Mouse (Mus musculus): Measurements from ENCODE around the gene Myh3.
A peak's percentile ranks its signal among the peaks of the same experiment; 100 is the strongest.

Gene Myh3

GRCm38 (mm10) chr11:67078000-67078399 lies at the start of gene Myh3:
Myh3 (plus strand) TSS chr11:67078300.
- no peak for DNase-seq (ENCODE audit: low read depth)

- no peak for DNase-seq (ENCODE audit: low read depth)
Measured at GRCm38 (mm10) chr11:67030904-67031602, 47.0 kb upstream of the Myh3 start.

- DNase-seq (ENCODE audit: low read depth) = no peak
Measured at GRCm38 (mm10) chr11:67031603-67031915, 46.5 kb upstream of the Myh3 start.

- no peak for DNase-seq (ENCODE audit: low read depth)
Measured at GRCm38 (mm10) chr11:67034775-67035485, 43.2 kb upstream of the Myh3 start.

GRCm38 (mm10) chr11:67036229-67036628 lies 41.9 kb upstream of the Myh3 start:
- DNase-seq (ENCODE audit: low read depth) = no peak

- no peak for DNase-seq (ENCODE audit: low read depth)
Measured at GRCm38 (mm10) chr11:67036892-67037291, 41.2 kb upstream of the Myh3 start.

- peak; percentile 17 for DNase-seq (ENCODE audit: low read depth)
Measured at GRCm38 (mm10) chr11:67039799-67040198, 38.3 kb upstream of the Myh3 start.

GRCm38 (mm10) chr11:67040483-67040882 lies 37.6 kb upstream of the Myh3 start:
- DNase-seq (ENCODE audit: low read depth) = no peak

DNA sequence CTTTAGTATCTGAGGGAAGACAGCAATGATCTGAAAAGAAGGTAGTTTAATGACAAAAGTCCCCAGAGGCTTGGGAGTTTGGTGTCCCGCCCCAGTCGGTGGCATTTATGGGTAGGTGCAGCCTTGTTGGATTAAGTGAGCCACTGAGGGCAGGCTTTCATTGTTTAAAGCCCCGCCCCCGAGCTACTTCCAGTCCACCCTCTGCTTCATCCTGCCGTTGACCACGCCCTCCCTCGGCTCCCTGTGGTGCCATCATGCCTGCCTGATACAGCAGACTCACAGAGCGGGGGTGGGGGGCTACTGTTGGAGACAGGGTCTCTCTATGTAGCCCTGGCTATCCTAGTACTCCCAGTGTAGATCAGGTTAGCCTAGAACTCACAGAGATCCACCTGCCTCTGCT lies 35.1 kb upstream of the Myh3 start:
- no peak for DNase-seq (ENCODE audit: low read depth)

GRCm38 (mm10) chr11:67044959-67045358 lies 33.1 kb upstream of the Myh3 start:
- no peak for DNase-seq (ENCODE audit: low read depth)

GRCm38 (mm10) chr11:67047199-67047598 lies 30.9 kb upstream of the Myh3 start:
- DNase-seq (ENCODE audit: low read depth) = no peak

DNA sequence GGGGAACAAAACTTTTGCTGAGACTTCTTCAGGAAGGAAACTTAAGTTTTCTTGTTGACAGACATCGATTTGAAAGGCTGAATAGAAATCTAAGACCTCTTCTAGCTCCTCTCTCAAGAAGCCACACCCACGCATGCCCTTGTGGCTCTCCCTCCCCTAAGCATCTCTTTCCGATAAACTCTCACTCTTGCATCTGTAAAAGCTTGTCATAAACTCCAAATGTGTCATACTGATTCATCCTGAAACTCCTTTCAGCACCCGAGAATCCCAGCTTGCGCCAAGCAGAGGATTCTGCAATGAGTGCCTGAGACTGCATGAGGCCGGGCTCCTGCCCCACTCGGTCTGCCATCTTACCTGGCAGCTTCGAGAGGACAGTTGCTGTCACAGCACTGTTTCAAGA lies 29.6 kb upstream of the Myh3 start:
- DNase-seq (ENCODE audit: low read depth) = peak; percentile 29

- DNase-seq (ENCODE audit: low read depth) = peak; percentile 20
Measured at GRCm38 (mm10) chr11:67049256-67049655, 28.8 kb upstream of the Myh3 start.

DNA sequence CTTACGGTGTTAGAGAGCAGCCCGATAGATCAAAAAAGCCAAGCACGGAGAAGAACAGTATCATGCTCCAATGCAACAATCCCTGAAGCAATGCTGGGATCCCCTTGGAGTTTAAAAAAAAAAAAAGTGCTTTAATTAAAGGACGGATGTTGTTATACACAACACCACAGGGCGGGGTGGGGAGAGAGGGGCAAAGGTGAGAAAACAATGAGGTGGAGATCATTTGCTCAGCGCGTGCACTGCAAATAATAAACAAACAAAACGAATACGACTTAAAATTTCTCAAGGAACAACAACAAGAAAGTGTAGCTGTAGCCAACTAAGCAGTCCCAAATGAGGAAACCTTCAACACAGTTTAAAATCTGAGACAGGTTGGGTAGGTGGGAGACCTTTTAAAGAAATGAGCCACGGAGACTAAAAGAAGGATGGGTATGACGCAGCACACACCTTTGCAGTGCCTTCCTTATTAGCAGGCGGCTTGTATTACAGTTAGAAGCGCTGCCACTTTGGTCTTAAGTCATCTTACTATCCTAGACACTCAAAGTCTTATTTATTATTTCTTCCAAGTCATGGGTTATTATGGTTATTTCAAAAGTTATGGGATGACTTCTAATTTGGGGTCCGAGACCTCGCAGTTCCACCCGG lies 26.3 kb upstream of the Myh3 start:
- DNase-seq (ENCODE audit: low read depth) = peak; percentile 29

DNA sequence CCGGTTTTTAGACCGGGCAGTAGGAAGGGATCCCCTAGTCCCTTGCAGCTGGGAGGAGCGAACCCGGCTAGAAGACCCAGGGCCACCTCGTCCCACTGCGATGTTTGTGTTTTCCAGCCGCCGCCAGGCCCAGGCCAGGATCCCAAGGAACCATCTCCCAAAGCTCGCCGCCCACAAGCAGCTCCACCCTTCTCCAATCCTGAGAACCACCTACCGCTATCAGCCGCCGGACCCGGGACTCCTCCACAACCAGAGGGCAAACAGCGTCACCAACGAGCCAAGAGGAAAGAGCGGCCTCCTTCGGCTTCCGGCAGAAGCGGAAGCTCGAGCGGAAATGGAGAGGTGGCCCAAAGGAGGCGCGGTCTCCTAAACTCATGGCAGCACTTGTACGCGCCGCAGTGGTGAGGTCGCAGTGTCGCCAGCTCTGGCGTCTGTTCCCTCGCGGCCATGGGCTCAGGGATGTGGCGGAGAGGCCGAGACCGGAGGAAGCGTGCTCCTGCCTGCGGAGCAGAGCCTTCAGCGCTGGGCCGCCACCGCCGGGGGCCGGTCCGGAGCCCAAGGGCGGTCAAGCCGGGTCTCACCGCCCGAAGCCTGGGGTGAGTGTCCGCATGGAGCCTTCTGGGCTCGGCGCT lies 25.7 kb upstream of the Myh3 start, which contains the start of the genes Adprm and Sco1:
TSS of gene Adprm (minus strand) at position 274 of the 632 bp plus-strand sequence.
TSS of gene Sco1 (plus strand) at position 350 of the 632 bp plus-strand sequence.
- DNase-seq (ENCODE audit: low read depth) = peak; percentile 92

DNA sequence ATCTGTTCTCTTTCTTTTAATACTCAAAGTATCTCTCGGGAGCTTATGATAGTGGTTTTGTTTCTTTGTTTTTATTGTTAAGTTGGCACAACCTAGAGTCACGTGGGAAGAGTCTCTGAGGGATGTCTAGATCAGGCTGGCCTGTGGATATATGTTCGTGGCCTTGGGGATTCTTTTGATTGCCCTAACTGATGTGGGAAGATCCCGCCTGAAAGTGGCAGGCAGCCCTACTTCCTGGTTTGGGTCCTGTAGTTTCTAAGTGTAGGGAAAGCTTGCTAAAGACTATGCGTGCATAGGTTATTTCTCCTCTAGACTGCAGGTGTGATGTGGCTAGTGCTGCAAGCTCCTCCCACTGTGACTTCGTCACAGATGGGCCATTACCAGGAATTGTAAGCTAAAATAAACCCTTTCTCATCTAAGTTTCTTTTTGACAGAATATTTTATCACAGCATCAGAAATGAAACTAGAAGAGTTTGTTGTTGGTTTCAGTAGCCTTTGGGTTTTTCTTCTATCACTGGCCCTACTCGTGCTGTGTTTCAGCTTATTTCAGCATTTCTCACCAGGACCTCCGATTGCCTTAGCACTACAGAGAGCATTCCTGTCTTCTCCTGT lies 23.2 kb upstream of the Myh3 start:
- no peak for DNase-seq (ENCODE audit: low read depth)

GRCm38 (mm10) chr11:67061311-67061710 lies 16.8 kb upstream of the Myh3 start:
- DNase-seq (ENCODE audit: low read depth) = no peak

DNA sequence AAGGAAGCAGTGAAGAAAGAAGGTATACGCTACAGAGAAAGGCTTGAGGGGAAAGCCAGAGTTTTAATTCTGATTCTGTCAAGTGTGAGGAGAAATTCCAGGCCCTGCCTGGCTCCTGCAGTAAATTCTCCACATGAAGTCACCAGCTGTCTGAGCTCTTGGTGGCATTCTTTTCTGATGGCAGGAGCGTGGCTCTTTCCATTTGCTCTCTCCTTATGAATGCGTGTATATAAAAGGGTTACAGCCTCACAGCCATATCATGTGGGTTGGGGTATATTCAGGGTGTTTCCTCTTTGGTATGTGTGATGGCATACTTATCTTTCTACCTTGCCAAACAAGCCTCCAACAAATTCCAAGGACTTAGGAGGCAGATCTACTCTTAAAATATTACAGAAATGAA lies 15.4 kb upstream of the Myh3 start:
- DNase-seq (ENCODE audit: low read depth) = no peak

DNA sequence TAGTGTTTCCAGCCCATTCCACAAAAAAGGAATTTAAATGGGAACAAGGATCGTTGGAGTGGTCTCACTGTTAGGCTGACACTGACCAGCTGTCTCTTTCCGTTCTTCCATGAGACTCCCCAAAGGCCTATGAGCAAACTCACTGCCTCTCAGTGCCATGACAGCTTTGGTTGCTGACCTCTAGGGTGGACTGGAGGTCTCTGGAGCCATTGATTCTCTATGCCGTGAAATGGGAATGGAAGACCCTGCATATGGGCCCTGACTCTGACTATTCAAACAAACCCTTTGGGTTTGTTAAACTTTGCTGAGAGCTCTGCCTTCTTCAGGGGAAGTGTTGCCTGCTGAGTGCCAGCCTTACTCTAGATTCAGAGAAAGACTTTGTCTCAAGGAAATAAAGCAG lies 10.4 kb upstream of the Myh3 start:
- DNase-seq (ENCODE audit: low read depth) = no peak

- DNase-seq (ENCODE audit: low read depth) = no peak
Measured at GRCm38 (mm10) chr11:67072615-67073130, 5.4 kb upstream of the Myh3 start.

- no peak for DNase-seq (ENCODE audit: low read depth)
Measured at GRCm38 (mm10) chr11:67075036-67075435, 3.1 kb upstream of the Myh3 start.

- DNase-seq (ENCODE audit: low read depth) = peak; percentile 45
Measured at GRCm38 (mm10) chr11:67076781-67077180, 1.3 kb upstream of the Myh3 start.
